Mouse (Mus musculus): ENCODE measurements around the gene Tmem8b. TPM values are rescaled to one million over a fixed set of nuclear protein-coding genes. Genes with fewer than 3 reads are reported as not detected.

Tmem8b gene
- 3.6 and 3.9 TPM in 2 replicates for polyA plus RNA-seq (2015; fragmentation: Nextera tagmentation; extraction: Ambion mirVana)

GRCm38 (mm10) chr4:43668782-43669427 lies at the start of gene Tmem8b, which contains the start of gene Fam221b:
Gene Tmem8b (plus strand): TSS chr4:43668971.
Gene Fam221b (minus strand): TSS chr4:43669145.
- Histone ChIP-seq H3K9ac (ENCODE audit: low read length) (peak within 1 kb of the TSS; percentile 86), H3K4me1 (ENCODE audit: control insufficient read depth, insufficient read depth, low read length) (peaks cover 12% of the 10 kb centered on the region), H3K36me3 (ENCODE audit: control insufficient read depth, insufficient read depth) (no peaks in the 10 kb centered on the region), H3K27me3 (ENCODE audit: control insufficient read depth, insufficient read depth, low read length) (peaks cover 5% of the 10 kb centered on the region; the same call in 1 of the 2 replicates), H3K4me2 (ENCODE audit: low read depth, low read length) (peak within 1 kb of the TSS; percentile 62), H3K9me3 (replicated peaks; ENCODE audit: control insufficient read depth, low read length) (no peaks in the 10 kb centered on the region), H3K4me3 (ENCODE audit: low read length) (peak within 1 kb of the TSS; percentile 66), H3K27ac (ENCODE audit: low read length) (peak within 1 kb of the TSS; percentile 38)
- ATAC-seq (replicated peaks; ENCODE audit: extremely low read depth, insufficient read depth, low FRiP score): peak; percentile 93
- WGBS: 4% methylated on average over 34 of the region's 41 CpGs

- Histone ChIP-seq H3K9ac (ENCODE audit: low read length) (no peak overlapping the region), H3K4me3 (ENCODE audit: low read length) (no peak overlapping the region), H3K27ac (ENCODE audit: low read length) (no peak overlapping the region), H3K27me3 (ENCODE audit: control insufficient read depth, insufficient read depth, low read length) (no peaks in the 10 kb centered on the region), H3K4me2 (ENCODE audit: low read depth, low read length) (no peak overlapping the region), H3K4me1 (ENCODE audit: control insufficient read depth, insufficient read depth, low read length) (no peaks in the 10 kb centered on the region), H3K36me3 (ENCODE audit: control insufficient read depth, insufficient read depth) (no peaks in the 10 kb centered on the region), H3K9me3 (replicated peaks; ENCODE audit: control insufficient read depth, low read length) (peaks cover 9% of the 10 kb centered on the region)
- ATAC-seq (replicated peaks; ENCODE audit: extremely low read depth, insufficient read depth, low FRiP score): no peak
- 59% methylated on average over 4 of the region's 4 CpGs for WGBS
Measured at GRCm38 (mm10) chr4:43620146-43620778, 48.5 kb upstream of the Tmem8b start.

GRCm38 (mm10) chr4:43629106-43629817 lies 39.5 kb upstream of the Tmem8b start:
- no peak for ATAC-seq (replicated peaks; ENCODE audit: extremely low read depth, insufficient read depth, low FRiP score)
- Histone ChIP-seq H3K4me3 (ENCODE audit: low read length) (0 out of 2 replicates have a peak overlapping the region, but pooled peaks have one; percentile 9), H3K36me3 (ENCODE audit: control insufficient read depth, insufficient read depth) (peaks cover 3% of the 10 kb centered on the region; the same call in 1 of the 2 replicates), H3K9ac (ENCODE audit: low read length) (peak overlapping the region; percentile 40; the same call in 1 of the 2 replicates), H3K27me3 (ENCODE audit: control insufficient read depth, insufficient read depth, low read length) (no peaks in the 10 kb centered on the region), H3K4me2 (ENCODE audit: low read depth, low read length) (peak overlapping the region; percentile 44), H3K27ac (ENCODE audit: low read length) (no peak overlapping the region), H3K9me3 (replicated peaks; ENCODE audit: control insufficient read depth, low read length) (peaks cover 10% of the 10 kb centered on the region), H3K4me1 (ENCODE audit: control insufficient read depth, insufficient read depth, low read length) (peaks cover 19% of the 10 kb centered on the region)
- 34% methylated on average over 20 of the region's 20 CpGs for WGBS

GRCm38 (mm10) chr4:43630030-43630581 lies 38.7 kb upstream of the Tmem8b start:
- Histone ChIP-seq H3K36me3 (ENCODE audit: control insufficient read depth, insufficient read depth) (peaks cover 3% of the 10 kb centered on the region; the same call in 1 of the 2 replicates), H3K9ac (ENCODE audit: low read length) (no peak overlapping the region), H3K4me3 (ENCODE audit: low read length) (no peak overlapping the region), H3K9me3 (replicated peaks; ENCODE audit: control insufficient read depth, low read length) (peaks cover 6% of the 10 kb centered on the region), H3K27ac (ENCODE audit: low read length) (peak overlapping the region; percentile 82; the same call in 1 of the 2 replicates), H3K27me3 (ENCODE audit: control insufficient read depth, insufficient read depth, low read length) (no peaks in the 10 kb centered on the region), H3K4me2 (ENCODE audit: low read depth, low read length) (peak overlapping the region; percentile 31), H3K4me1 (ENCODE audit: control insufficient read depth, insufficient read depth, low read length) (peaks cover 19% of the 10 kb centered on the region)
- ATAC-seq (replicated peaks; ENCODE audit: extremely low read depth, insufficient read depth, low FRiP score): peak; percentile 69; the same call in 1 of the 2 replicates
- 7% methylated on average over 5 of the region's 5 CpGs for WGBS

- Histone ChIP-seq H3K27ac (ENCODE audit: low read length) (peak overlapping the region; percentile 82), H3K4me3 (ENCODE audit: low read length) (peak overlapping the region; percentile 70), H3K36me3 (ENCODE audit: control insufficient read depth, insufficient read depth) (no peaks in the 10 kb centered on the region), H3K9ac (ENCODE audit: low read length) (peak overlapping the region; percentile 92), H3K9me3 (replicated peaks; ENCODE audit: control insufficient read depth, low read length) (peaks cover under 1% of the 10 kb centered on the region; the same call in 1 of the 2 replicates), H3K4me1 (ENCODE audit: control insufficient read depth, insufficient read depth, low read length) (peaks cover 23% of the 10 kb centered on the region), H3K27me3 (ENCODE audit: control insufficient read depth, insufficient read depth, low read length) (no peaks in the 10 kb centered on the region), H3K4me2 (ENCODE audit: low read depth, low read length) (peak overlapping the region; percentile 71)
- WGBS: 30% methylated on average over 5 of the region's 5 CpGs
- ATAC-seq (replicated peaks; ENCODE audit: extremely low read depth, insufficient read depth, low FRiP score): no peak; the same call in 1 of the 2 replicates
Measured at GRCm38 (mm10) chr4:43630671-43631045, 38.1 kb upstream of the Tmem8b start.

GRCm38 (mm10) chr4:43631046-43631955 lies 37.5 kb upstream of the Tmem8b start, which contains the start of gene Npr2:
Gene Npr2 (plus strand): TSS chr4:43631935.
- no peaks in the 10 kb centered on the region for H3K9me3 ChIP-seq (replicated peaks; ENCODE audit: control insufficient read depth, low read length)
- H3K4me1 ChIP-seq (ENCODE audit: control insufficient read depth, insufficient read depth, low read length): peaks cover 23% of the 10 kb centered on the region
- H3K36me3 ChIP-seq (ENCODE audit: control insufficient read depth, insufficient read depth): no peaks in the 10 kb centered on the region
- peak within 1 kb of the TSS; percentile 71 for H3K4me2 ChIP-seq (ENCODE audit: low read depth, low read length)
- H3K9ac ChIP-seq (ENCODE audit: low read length): peak within 1 kb of the TSS; percentile 92
- ATAC-seq (replicated peaks; ENCODE audit: extremely low read depth, insufficient read depth, low FRiP score): peak; percentile 60
- H3K4me3 ChIP-seq (ENCODE audit: low read length): peak within 1 kb of the TSS; percentile 70
- 1% methylated on average over 54 of the region's 70 CpGs for WGBS
- no peaks in the 10 kb centered on the region for H3K27me3 ChIP-seq (ENCODE audit: control insufficient read depth, insufficient read depth, low read length)
- peak within 1 kb of the TSS; percentile 82 for H3K27ac ChIP-seq (ENCODE audit: low read length)

- 51% methylated on average over 42 of the region's 42 CpGs for WGBS
- Histone ChIP-seq H3K27ac (ENCODE audit: low read length) (no peak overlapping the region; the same call in 1 of the 2 replicates), H3K27me3 (ENCODE audit: control insufficient read depth, insufficient read depth, low read length) (no peaks in the 10 kb centered on the region), H3K36me3 (ENCODE audit: control insufficient read depth, insufficient read depth) (no peaks in the 10 kb centered on the region), H3K9me3 (replicated peaks; ENCODE audit: control insufficient read depth, low read length) (no peaks in the 10 kb centered on the region), H3K4me2 (ENCODE audit: low read depth, low read length) (peak overlapping the region; percentile 71), H3K4me3 (ENCODE audit: low read length) (peak overlapping the region; percentile 70), H3K4me1 (ENCODE audit: control insufficient read depth, insufficient read depth, low read length) (peaks cover 23% of the 10 kb centered on the region), H3K9ac (ENCODE audit: low read length) (peak overlapping the region; percentile 92)
- ATAC-seq (replicated peaks; ENCODE audit: extremely low read depth, insufficient read depth, low FRiP score): peak; percentile 41
Measured at GRCm38 (mm10) chr4:43631956-43632920, 36.5 kb upstream of the Tmem8b start.
